Mouse (Mus musculus) granulocyte monocyte progenitor cell, adult 5-6 weeks (primary cell): ENCODE results near the gene Nipsnap3a. TPM values are rescaled to one million over a fixed set of nuclear protein-coding genes. Genes with fewer than 3 reads are reported as not detected.
A peak's percentile ranks its signal among the peaks of the same experiment; 100 is the strongest.

Experiments
- ATAC-seq: replicated peaks from 2 replicates; pipeline ENCODE4 v1.8.0; 2016; ENCODE audit warnings: mild to moderate bottlenecking, moderate TSS enrichment, inconsistent platforms; ENCODE audit not compliant: poor library complexity, severe bottlenecking
- total RNA-seq, 2 experiments: library from RNA; stranded (forward) in 1 of 2; stranded (reverse) in 1 of 2; fragments of 200-712, 200-1000 nt in 1 of 2; fragments of >200 nt in 1 of 2; fragmentation: Nextera tagmentation in 1 of 2; gene quantifications; 2 replicates each; pipeline ENCODE4 v1.2.3; 2014 to 2017

Nipsnap3a gene
- total RNA-seq (2014; fragmentation: Nextera tagmentation) = not detected in 2 replicates
- not detected in 2 replicates for total RNA-seq (2017)

DNA sequence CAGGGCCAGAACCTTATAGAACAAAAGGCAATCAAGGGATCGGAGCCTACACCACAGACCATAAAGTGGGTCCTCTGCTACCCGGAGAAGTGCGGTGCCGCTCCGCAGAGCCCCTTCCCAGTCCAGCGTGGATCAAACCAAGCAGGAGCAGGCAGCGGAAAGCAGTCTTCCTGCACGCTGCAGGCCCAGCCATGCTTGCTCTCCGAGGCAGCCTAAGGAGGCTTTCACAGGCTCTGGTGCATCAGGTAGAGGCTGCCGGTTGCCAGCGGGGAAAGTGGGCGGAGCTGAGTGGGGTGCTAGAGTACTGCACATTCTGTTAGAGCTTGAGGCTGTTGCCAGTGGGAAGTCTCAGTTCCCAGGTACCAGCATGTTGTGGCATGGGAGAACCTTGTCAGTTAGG lies at the start of gene Nipsnap3a:
TSS of gene Nipsnap3a (plus strand) at position 25 of the 400 bp plus-strand sequence.
- ATAC-seq = peak; percentile 30

DNA sequence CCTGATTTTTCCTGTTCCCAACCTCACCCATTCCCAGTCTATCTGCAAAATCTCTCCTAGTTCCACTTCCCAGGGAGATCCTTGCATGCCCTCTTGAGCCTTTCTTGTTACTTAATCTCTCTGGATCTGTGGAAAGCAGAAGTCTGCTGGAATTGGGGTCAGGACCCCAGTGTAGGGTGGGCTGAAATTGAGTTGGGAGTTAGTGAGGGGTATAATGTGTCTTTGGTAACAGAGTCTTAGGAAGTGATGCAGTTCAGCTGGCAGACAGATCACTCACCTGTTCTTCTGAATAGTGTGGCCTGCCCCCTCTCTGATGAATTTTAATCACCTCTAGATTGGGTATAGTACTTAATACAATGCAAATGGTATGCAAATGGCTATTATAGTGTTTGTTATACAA lies 42.4 kb upstream of the Nipsnap3a start:
- ATAC-seq = no peak

DNA sequence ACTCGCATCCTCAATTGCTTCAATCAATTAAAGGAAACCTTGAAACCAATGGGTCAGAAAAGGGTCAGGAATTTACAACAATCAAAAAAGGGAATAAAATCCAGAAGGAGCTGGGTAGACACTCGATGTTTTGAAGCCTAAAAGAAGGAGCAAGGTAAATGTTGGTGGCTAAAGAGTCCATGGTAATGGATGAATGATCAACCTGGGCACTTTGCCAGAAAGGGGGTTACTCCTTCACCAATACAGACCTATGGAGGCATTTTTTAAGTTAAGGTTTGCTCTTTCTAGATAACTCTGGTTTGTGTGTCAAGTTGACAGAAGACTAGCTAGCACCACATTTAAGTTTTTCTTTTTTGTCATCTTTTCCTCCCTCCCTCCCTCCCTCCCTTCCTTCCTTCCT lies 40.1 kb upstream of the Nipsnap3a start:
- ATAC-seq = no peak

DNA sequence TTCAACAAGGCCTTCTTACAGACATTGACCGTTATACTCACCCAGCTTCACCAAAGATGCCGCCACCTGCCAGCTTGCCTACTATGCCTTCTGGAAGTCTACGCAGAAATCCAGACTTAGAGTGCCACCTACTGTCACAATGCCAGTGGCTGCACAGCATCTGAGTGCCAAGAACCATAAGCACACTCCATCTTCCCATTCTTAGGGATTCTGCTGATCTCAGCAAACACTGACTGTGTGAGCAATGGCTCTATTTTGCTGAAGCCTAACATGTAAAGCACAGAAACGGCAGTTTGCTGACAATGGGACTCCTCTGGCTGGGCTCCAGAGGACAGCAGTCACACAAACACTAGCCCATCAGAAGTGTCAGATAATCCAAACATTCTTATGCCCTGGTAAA lies 30.4 kb upstream of the Nipsnap3a start:
- peak; percentile 95 for ATAC-seq

DNA sequence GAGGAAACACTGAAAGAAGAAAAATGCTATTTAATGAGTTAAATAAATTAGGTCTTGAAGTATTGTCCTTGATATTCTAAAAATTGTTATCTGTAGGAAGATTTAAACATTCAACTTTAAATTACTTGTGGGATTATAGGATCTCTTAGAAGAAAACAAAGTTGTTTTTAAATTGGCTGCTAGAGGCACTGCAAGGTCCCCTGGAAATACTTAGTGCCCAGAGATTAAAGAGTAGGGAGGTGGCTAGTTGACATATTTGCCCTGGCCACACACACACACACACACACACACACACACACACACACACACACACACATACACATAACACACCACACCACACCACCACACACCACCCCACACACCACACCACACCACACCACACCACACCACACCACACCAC lies 24.8 kb upstream of the Nipsnap3a start, which contains the start of gene Olfr270:
TSS of gene Olfr270 (plus strand) at position 301 of the 400 bp plus-strand sequence.
- no peak for ATAC-seq

DNA sequence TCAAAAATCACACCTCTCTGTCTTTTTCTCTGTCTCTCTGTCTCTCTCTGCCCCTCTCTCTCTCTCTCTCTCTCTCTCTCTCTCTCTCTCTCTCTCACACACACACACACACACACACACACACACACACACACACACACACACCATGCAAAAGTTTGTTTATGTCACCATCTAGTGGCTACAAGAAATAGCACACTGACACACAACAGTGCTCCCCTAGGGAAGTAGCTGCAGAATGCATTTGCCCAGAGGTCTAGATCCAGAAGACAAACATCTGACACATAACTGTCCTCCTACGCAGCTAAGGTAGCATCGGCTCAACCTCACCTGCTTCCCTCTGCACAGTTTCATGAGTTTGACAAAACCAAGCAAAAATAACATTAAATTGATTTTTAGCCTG lies 3.9 kb upstream of the Nipsnap3a start:
- ATAC-seq = peak; percentile 91

DNA sequence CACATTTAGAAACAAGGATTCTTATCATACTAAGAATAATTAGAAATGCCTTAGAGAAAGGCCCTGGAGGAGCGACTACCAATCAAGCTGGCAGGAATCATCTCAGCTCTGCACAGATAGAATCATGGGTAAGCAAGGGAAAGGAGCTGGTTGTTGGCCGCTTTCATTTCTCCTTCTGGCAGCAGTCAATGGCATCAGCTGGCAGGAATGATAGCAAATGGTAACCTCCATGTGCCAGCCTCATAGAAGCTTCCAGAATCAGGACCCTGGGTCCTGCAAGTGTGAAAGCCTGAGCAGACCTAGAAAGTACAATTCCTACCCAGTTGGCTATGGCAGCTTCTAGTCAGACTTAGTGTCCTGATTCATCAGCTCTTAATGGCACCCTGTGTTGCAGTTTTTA lies 2.8 kb upstream of the Nipsnap3a start:
- no peak for ATAC-seq

DNA sequence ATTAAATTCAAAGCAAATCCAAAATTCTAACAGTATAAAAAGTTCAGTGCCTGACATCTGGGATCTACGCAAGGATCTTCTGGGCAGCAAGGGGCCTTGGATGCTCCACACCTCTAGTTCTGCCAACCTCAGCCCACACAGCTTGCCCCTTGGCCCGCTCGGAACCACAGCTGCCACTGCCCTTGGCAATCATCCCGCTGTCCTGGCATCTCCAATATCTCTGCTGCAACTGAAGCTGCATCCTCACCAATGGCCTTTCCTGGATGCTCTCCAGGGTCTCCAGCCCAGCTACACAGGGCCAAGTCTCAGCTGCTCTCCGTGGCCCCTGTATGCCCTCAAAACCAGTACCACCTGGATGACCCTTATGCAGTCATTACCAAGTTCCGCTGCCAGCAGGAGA lies 10.4 kb downstream of the Nipsnap3a start:
- no peak for ATAC-seq

DNA sequence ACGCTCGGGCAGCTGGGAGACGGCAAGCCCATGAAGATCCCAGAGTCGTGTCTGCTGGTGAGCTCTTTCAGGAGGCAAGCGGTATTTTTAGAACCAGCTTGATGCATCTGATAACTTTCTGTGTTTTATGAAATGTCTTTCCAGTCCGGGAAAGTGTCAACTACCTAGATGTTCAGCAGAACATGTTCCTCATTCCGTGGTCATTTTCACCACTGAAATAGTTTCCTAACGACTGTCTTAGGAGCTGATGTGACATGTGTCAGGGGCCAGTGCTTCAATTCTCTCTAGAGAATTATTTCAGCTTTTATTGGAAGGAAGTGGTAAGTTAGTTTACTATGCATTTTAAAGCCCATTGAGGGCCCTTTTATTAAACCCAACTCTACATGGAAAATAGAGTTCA lies 11.1 kb downstream of the Nipsnap3a start:
- ATAC-seq = peak; percentile 86

DNA sequence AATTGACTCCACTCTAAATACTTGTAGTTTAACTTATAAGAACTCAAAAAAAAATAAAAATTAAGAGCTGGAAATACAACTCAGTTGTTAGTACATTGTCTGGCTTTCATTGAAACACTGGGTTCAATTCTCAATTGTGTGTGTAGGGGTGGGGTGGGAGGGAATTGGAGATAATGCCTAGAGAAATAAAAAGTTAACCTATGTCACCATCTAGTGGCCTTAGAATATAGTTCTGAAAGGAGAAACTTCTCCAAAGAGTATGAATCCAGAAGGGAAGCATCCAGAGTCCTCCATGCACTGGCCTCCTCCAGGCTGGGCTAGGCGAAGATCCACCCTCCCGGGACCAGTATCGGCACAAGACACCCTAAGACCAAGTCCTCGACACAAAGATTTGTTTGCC lies 20.1 kb downstream of the Nipsnap3a start:
- no peak for ATAC-seq

DNA sequence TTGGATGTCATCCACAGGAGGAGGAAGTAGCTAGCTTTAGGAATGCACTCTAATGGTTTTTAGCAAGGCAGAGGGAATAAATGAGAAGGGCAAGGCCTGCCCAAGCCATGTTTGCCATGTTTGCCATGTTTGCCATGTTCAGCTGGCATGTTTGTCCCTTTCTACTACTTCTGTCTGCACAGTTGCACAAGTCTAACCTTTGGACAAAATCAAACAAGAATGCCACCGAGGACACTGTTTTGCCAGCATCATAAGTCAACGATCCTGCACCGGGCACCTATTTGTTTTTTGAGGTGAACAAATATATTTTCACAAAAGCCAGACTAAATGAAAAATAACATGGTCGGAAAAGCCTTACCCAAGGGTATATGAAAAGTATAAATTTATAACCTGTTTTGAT lies 20.8 kb downstream of the Nipsnap3a start:
- ATAC-seq = no peak

DNA sequence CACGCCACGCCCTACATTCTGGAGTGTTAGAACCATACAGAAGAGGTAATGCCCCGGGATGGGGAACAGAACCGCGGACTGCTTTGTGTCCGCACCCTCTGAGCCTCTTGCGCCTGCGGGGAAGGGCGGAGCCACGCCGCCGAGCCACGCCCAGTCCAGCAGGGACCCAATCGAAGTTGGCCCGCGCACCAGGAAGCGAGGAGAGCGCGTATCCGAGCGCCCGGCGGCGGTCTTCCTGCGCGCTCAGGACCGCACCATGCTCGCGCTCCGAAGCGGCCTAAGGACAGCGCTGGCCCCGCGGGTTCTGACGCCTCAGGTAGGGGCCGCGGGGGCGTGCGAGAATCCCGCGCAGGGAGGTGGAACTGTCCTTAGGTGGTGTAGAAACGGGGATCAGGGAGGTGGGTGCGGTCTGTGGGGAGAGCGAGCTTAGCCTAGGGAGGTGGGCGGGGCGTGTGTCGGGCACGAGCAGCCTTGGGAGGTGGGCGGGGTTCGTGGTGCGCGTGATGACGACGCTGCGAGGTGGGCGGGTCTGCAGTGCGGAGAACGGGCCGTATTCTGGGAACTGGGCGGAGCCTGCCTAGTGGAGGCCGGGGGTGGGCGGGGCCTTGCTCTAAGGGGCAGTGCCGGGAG lies 22.8 kb downstream of the Nipsnap3a start, which contains the start of gene Nipsnap3b:
TSS of gene Nipsnap3b (plus strand) at position 149 of the 630 bp plus-strand sequence.
- peak; percentile 92 for ATAC-seq

DNA sequence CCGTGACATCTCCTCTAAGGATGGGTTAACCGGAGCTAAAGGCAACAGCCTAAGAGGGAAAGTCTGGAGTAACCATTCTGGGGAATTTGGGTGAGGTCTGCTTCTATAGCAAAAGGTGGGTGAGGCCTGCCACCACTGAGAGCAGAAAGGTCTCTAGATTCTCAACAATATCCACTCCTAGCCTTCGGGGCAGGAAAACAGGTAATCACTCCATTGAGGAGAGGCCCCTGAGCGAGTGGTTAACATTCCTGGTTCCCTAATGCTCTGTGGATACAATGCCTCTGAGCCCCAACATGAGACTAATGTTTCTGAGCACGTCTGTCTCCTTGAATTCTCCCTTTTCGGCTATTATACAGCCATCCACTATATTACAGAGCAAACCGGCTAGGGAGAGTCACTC lies 25.3 kb downstream of the Nipsnap3a start:
- no peak for ATAC-seq

DNA sequence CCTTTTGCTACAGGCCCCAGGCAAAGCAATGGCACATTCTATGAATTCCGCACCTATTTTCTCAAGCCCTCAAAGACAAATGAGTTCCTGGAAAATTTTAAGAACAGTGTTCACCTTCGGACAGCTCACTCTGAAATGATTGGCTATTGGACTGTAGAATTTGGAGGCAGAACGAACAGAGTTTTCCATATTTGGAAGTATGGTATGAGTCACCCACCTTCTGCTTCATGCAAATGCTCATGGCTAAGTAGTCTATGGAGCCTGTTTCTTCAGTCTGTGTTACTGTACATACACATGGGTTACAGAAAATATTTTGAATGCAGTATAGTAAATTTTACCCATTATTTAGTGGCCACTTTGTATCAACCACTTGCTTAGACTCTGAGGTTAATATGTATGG lies 26.0 kb downstream of the Nipsnap3a start:
- no peak for ATAC-seq

DNA sequence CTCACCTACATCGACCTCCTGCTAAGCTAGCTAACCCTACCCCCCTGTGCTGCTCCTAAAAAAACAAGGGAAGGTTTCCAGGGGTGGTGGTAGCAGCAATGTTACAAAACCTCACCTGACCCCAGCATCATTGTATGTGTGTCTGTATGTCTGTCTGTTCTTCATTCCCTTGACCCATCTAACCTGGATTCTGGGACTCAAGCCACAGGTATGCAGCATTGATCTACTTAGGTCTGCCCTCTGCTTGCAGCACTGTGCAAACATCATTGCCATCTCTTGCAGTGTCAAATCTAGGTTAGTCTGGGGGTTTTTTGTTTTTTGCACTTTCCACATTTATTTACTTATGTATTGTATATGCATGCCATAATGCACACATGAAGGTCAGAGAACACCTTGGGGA lies 29.3 kb downstream of the Nipsnap3a start:
- no peak for ATAC-seq

DNA sequence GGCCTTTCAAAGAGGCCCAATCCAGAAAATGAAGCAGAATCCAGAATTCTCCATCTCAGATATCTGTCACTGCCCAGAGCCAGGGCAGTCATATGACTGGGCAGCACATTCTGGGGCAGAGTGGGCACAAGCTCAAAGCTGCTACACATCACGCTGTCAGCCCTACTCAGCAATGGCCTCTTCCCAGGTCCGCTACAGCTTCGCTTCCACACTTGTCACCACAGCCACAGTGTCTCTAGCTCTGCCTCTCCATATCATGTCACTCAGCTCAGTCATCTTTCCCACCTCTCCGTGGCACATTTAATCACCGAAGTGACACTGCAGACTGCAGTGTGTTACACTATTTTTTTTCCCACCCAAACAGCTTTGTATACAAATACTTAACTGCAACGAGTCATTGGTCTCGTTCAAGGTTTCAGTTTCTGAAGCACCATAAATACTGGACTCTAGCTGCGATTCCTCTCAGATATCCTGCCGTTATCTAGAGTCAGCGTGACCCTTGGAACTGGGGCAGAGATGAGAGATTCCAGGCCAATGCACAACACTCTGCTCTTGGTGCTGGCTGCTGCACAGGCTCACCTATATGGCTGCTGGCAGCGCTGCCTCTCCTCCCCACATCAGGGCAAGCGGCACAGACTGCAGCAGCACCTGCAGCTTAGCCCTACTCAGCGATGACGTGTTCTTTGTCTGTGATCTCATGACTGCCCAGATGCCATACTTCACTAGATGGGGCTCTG lies 34.3 kb downstream of the Nipsnap3a start:
- ATAC-seq = no peak

DNA sequence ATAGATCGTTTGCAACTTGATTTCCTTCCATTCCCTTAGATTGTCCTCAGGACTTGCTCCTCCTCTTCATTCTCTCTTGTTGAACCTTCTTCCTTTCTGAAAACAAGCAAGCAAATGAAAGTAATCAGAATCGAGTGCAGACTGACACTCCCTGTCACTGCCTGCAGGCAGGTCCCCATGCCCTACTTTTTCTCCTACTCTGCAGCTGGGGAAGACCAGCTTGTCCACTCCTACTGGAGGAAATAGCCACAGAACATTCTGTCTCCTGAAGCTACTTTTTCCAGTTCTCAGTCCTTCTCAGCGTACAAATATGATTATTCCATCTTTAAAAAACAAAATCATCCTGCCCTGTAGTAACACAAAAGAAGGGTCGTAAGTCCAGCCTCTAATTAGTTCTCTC lies 35.3 kb downstream of the Nipsnap3a start:
- no peak for ATAC-seq

DNA sequence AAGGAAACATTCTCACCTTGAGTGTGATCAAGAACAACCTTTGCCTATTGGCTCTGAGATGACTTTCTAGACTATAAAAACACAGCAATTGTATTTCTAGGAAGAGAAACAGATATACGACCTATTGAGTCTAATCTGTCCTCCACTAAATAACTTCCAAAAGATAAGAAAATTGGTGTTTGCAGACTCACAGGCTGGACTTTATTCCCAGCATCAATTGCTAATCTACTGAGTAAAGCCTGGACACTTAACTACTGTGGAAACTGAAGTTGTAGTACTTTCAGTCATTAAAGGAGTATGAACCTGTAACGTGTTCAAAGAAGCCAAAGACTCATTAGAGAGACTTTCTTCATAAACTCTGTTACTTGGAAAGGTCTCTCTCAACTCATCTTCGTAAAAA lies 38.7 kb downstream of the Nipsnap3a start:
- ATAC-seq = no peak

DNA sequence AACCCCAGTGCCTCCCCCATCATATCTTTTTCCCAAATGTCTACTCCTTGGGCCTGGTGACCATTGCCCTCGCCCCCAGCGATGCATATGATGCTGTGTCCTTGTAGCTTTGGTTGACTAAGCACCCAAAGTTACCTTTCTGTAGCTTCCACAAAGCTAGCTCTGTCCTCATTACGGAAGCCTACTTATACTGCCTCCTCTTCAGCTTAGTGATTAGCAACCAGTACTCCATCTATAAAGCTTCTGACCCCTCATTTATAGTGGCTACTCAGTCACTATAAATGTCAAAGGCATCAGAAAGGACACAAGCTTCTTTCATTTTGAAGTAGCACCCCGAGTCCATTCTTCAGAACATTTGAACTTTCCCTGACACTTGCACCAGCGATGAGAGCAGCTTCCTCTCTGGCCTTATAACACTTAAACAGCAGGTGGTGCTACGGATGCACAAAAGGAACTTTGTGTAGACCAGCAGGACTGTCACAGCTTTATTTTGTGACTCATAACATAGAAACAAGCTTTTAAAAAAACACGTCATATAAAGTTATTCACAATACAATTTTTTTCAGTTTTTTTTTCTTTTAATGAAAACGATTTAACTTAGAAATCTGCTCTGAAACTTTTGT lies 41.4 kb downstream of the Nipsnap3a start:
- peak; percentile 50; the same call in 1 of the 2 replicates for ATAC-seq

DNA sequence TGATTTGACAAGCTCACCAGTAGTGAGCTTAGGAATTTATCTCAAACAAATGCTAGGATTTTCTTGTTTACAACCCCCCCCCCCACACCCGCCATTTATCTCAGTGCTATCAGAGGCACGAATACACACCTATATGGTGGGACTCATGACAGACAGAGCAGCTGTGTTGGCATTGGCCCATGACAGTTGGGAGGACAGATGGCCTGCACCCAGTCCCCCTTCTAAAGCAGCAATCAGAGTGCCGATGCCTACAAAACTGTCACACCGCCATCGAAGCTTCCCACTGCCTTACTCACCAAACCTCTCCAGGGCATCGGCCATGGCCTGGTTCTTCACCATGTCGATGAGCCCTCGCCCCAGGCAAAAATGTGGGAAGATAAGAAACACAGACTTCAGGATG lies 54.7 kb downstream of the Nipsnap3a start:
- no peak for ATAC-seq

DNA sequence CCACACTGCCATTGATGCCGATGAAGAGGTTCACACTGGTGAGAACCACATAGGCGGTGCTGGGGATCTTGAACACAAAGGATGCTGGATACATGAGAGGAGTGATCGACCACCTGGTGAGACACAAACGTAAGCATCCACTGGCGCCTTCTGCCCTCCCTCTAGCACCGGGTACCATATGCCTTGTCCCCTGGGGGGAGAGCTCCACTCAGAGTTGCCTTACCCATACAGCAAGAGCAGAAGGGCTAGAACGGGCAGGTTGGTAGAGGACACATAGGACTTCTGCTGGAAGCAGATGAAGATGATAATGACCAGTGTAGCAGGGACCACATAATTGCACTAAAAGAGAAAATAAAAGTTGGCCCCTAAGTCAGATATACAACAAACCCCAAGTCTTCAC lies 56.7 kb downstream of the Nipsnap3a start:
- no peak for ATAC-seq
